Mouse (Mus musculus): ENCODE results near the gene AC124502.3.

- TF ChIP-seq CTCF (IDR thresholded peaks at IDR 0.05) (no peak), EP300 (IDR thresholded peaks at IDR 0.05) (no peak)
Measured at GRCm38 (mm10) chr19:5062446-5062845, 23.8 kb downstream of the AC124502.3 start.
